Mouse (Mus musculus): Measurements from ENCODE around the gene Rps27rt.

- no peak for TF ChIP-seq CTCF (IDR thresholded peaks at IDR 0.05; ENCODE audit: borderline replicate concordance, extremely low read depth, insufficient read depth, insufficient read length)
- TF ChIP-seq POLR2A (IDR thresholded peaks at IDR 0.05; ENCODE audit: borderline replicate concordance, extremely low read depth, insufficient read depth, insufficient read length, poor library complexity, severe bottlenecking): no peak
Observed at GRCm38 (mm10) chr9:115023708-115024383, 41.3 kb upstream of the Rps27rt start.
